Mouse (Mus musculus): ENCODE data around the gene Otud7a.

DNA sequence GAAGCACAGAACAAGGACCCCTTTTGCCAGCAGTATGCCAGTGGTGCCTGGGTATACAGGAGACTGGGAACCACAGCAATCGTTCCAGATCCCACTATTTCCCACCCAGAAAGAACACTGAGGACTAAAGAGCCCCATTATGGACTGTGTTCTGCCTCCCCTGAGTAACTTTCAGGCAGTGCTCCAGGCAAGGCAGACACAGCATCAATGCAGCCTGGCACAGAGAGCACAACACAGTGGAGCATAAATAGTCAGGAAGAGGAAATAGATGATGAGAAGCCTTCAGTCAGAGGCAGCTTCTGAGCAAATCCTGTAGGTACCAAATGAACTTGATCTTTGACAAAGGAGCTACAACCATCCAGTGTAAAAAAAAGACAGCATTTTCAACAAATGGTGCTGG lies 115.1 kb downstream of the Otud7a start:
- TF ChIP-seq CTCF (IDR thresholded peaks at IDR 0.05; ENCODE audit: borderline replicate concordance, insufficient read depth, low read length) (no peak), POLR2A (IDR thresholded peaks at IDR 0.05; ENCODE audit: low read depth, low read length) (no peak)
